Mouse (Mus musculus) intestine, postnatal 0 days (tissue): ENCODE results near the gene Gprc5d. TPM values are rescaled to one million over a fixed set of nuclear protein-coding genes. Genes with fewer than 3 reads are reported as not detected.

Experiments
- ATAC-seq: fragments of 200-750 bp; cut with Nextera tagmentation; 2 replicates; pipeline ENCODE4 v1.8.0; 2017; ENCODE audit warnings: mild to moderate bottlenecking, moderate TSS enrichment, moderate library complexity
- H3K27ac ChIP-seq: fragments of 300-500 bp; sonication (generic); 2 replicates; pipeline ENCODE4 v1.5.1; 2014; ENCODE audit warnings: mild to moderate bottlenecking, low read depth, low read length, moderate library complexity
- H3K27me3 ChIP-seq: fragments of 300-500 bp; sonication (generic); replicated peaks from 2 replicates; pipeline ENCODE4 v1.6.1; 2014; ENCODE audit warnings: low read length, mixed read lengths; ENCODE audit not compliant: control insufficient read depth, insufficient read depth
- H3K36me3 ChIP-seq: fragments of 300-500 bp; sonication (generic); 2 replicates; pipeline ENCODE4 v1.6.1; 2014; ENCODE audit warnings: mild to moderate bottlenecking, moderate library complexity; ENCODE audit not compliant: control insufficient read depth, insufficient read depth
- H3K4me1 ChIP-seq: fragments of 300-500 bp; sonication (generic); replicated peaks from 2 replicates; pipeline ENCODE4 v1.6.1; 2014; ENCODE audit warnings: antibody characterized with exemption, low read length, mixed read lengths; ENCODE audit not compliant: control insufficient read depth, insufficient read depth
- H3K4me2 ChIP-seq: fragments of 300-500 bp; sonication (generic); replicated peaks from 2 replicates; pipeline ENCODE4 v1.6.1; 2014; ENCODE audit warnings: low read depth, mild to moderate bottlenecking, moderate library complexity
- H3K4me3 ChIP-seq: fragments of 300-500 bp; sonication (generic); 2 replicates; pipeline ENCODE4 v1.5.1; 2014; ENCODE audit warnings: low read depth, low read length
- H3K9ac ChIP-seq: fragments of 300-500 bp; sonication (generic); 2 replicates; pipeline ENCODE4 v1.6.1; 2014; ENCODE audit warnings: mild to moderate bottlenecking, low read depth, low read length
- H3K9me3 ChIP-seq: fragments of 300-500 bp; sonication (generic); 2 replicates; pipeline ENCODE4 v1.6.1; 2016; ENCODE audit warnings: mixed run types; ENCODE audit not compliant: control insufficient read depth
- CTCF ChIP-seq: sonication (generic); IDR thresholded peaks from 2 replicates; pipeline ENCODE4 v1.5.1; 2016; ENCODE audit warnings: low read depth, mild to moderate bottlenecking, control low read depth, antibody characterized with exemption, moderate library complexity
- WGBS: fragments of 180-500 bp; shearing (Covaris S2); extraction: QIAGEN DNeasy Blood & Tissue Kit; methylation state at CpG from one replicate; pipeline ENCODE4 v1.1.7; 2014; 5-methylcytosine and 5-hydroxymethylcytosine counted together
- polyA plus RNA-seq: library from polyadenylated mRNA; unstranded; fragments of >200 nt; fragmentation: Nextera tagmentation; extraction: Ambion mirVana; gene quantifications from 2 replicates; pipeline ENCODE4 v1.2.1, GENCODE M21; 2015

Gene Gprc5d
- polyA plus RNA-seq, 1 experiment from 2014 or later = not detected

DNA sequence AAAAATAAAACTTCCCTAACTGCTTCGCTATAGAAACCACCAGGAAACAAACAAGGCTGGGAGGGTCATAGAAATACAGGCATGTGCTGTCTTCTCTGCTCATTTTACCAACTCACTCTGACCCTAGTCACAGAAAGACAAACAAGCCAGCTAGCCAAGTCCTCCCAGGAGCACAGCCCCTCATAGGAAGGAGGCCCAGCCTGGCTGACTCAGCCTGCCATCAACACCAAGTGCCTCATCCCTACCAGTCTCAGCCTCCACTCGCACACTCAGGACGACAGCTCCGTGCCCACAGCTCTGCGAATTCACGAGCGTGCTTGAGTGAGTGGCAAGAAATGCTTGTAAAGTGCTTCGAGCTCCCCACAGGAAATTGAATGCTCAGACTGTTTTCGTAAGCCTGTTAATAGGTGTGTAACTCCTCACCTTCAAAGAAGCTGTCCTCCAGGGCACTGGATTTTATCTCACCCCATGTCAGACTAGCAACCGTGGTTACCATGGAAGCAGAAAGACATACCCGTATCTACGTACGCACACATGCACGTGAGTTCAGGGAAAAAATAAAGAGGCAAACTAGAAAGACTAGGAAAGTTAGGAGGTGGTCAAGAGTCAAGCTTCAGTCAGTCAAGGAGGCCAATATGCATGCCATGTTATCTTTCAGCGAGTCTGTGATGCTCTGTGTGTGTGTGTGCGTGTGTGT lies 23.5 kb upstream of the Gprc5d start:
- Histone ChIP-seq H3K9ac (no peak overlapping the region), H3K4me3 (no peak overlapping the region), H3K27me3 (no peaks in the 10 kb centered on the region), H3K4me1 (no peaks in the 10 kb centered on the region), H3K9me3 (no peaks in the 10 kb centered on the region), H3K36me3 (peaks cover 7% of the 10 kb centered on the region), H3K27ac (no peak overlapping the region), H3K4me2 (no peak overlapping the region)
- 59% methylated on average over 16 of the region's 16 CpGs for WGBS
- ATAC-seq = no peak
- TF ChIP-seq CTCF = no peak

DNA sequence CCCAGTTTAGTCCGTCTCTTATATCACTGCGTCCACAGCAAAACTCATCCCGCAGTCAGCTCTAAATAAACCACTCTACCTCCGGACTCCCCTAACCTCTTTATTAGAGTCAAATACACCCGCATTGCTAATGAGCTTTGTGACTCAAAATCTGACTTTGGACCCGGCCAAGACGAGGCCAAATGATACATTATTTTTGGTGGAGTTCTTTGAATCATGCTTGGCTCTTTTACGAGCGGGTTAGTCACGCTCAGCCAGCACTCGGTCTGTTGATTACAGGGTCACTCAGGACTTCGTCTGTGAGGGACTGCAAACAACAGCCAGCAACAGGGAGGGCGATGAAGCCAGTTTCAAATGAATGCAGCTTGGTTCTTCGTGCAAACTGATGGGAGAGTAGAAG lies 20.7 kb upstream of the Gprc5d start:
- H3K9me3 ChIP-seq = no peaks in the 10 kb centered on the region
- H3K9ac ChIP-seq = no peak overlapping the region
- 73% methylated on average over 14 of the region's 14 CpGs for WGBS
- peaks cover 5% of the 10 kb centered on the region; the same call in 1 of the 2 replicates for H3K36me3 ChIP-seq
- H3K27me3 ChIP-seq = no peaks in the 10 kb centered on the region
- no peak overlapping the region for H3K4me3 ChIP-seq
- H3K27ac ChIP-seq = no peak overlapping the region
- TF ChIP-seq CTCF = no peak
- H3K4me1 ChIP-seq = no peaks in the 10 kb centered on the region
- ATAC-seq = no peak
- H3K4me2 ChIP-seq = no peak overlapping the region

- no peak overlapping the region for H3K27ac ChIP-seq
- peaks cover 5% of the 10 kb centered on the region; the same call in 1 of the 2 replicates for H3K36me3 ChIP-seq
- no peak for TF ChIP-seq CTCF
- H3K9ac ChIP-seq = no peak overlapping the region
- H3K9me3 ChIP-seq = no peaks in the 10 kb centered on the region
- WGBS = 72% methylated on average over 7 of the region's 7 CpGs
- ATAC-seq = no peak
- no peak overlapping the region for H3K4me3 ChIP-seq
- H3K4me2 ChIP-seq = no peak overlapping the region
- H3K4me1 ChIP-seq = no peaks in the 10 kb centered on the region
- no peaks in the 10 kb centered on the region for H3K27me3 ChIP-seq
These were observed 20.1 kb upstream of the Gprc5d start for GRCm38 (mm10) chr6:135138207-135138606.

DNA sequence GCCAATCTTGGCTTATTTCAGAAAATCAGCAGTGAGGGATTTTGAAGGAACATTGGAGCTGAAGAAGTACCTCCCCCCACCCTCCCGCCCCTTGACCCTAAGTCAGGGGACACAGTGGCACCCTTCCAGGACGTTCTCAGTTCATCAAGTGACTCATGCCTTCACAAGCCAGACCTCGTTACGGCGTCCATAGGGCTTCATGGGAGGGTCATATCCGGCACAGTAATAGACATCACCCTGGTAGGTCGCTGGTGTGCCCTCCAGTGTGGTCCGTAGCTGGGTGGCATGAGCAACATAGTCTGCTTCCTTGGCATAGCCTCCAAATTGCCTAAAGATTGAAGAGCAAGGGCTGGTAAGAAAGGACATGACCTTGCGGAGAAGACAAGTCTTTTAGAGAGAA lies 19.7 kb upstream of the Gprc5d start:
- Histone ChIP-seq H3K4me2 (no peak overlapping the region), H3K4me3 (no peak overlapping the region), H3K27me3 (no peaks in the 10 kb centered on the region), H3K27ac (no peak overlapping the region), H3K36me3 (peaks cover 5% of the 10 kb centered on the region; the same call in 1 of the 2 replicates), H3K4me1 (no peaks in the 10 kb centered on the region), H3K9ac (no peak overlapping the region), H3K9me3 (no peaks in the 10 kb centered on the region)
- WGBS = 73% methylated on average over 9 of the region's 9 CpGs
- TF ChIP-seq CTCF = no peak
- no peak for ATAC-seq

DNA sequence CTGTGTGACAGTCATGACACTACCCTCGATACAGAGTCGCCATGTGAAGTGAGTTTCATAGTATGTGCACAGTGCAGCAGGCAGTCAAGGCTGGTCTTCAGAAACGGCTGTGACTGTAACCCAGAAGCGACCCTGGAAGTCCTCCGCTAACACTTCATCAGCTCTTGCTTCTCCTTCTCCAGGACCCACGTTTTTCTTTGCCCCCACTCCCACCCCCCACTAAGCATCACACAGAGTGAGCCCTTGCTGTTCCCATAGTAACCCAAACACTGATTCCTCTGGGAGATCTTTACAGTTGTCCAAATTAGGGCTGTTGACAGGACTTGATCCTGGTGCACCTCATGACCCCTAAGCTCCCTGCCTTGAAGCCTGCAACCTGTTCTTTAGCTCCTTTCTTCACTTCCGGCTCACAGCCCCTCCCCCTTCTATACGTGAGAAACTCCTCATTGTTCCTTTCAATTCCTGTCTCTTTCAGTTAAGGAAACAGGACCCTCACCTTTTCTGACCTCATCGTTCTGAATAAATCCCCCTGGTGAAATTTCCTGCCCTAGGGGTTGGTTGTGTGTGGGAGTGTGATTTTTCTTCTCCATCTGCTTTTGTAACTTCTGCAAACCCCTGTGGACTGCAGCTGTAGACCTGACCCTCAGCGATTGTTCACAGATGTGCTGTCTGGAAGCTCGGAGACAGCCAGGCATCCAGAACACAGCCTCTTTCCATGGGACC lies 18.5 kb upstream of the Gprc5d start:
- no peak overlapping the region for H3K4me3 ChIP-seq
- no peak overlapping the region for H3K27ac ChIP-seq
- H3K36me3 ChIP-seq = peaks cover 5% of the 10 kb centered on the region; the same call in 1 of the 2 replicates
- H3K4me2 ChIP-seq = no peak overlapping the region
- H3K4me1 ChIP-seq = no peaks in the 10 kb centered on the region
- no peaks in the 10 kb centered on the region for H3K27me3 ChIP-seq
- no peak for TF ChIP-seq CTCF
- no peak overlapping the region for H3K9ac ChIP-seq
- WGBS = 50% methylated on average over 11 of the region's 11 CpGs
- no peak for ATAC-seq
- H3K9me3 ChIP-seq = no peaks in the 10 kb centered on the region

DNA sequence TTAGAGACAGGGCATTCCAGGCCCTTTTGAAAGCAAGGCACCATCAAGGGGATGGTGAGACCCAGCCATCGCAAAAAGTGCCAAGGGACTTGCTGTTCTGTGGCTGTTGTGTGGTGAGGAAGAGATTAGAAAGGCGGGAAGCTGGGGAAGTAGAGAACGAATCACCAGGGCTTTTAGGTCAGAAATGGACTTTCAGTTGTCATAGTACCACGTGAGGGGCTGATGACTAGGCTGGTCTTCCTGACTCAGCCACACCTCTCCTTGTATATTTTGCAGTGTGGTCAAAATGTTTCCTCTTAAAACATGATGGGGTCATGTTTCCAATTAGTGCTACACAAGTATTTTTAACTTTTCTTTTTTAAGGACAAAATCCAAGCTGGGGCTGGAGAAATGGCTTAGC lies 17.7 kb upstream of the Gprc5d start:
- no peak for TF ChIP-seq CTCF
- Histone ChIP-seq H3K9me3 (no peaks in the 10 kb centered on the region), H3K27me3 (no peaks in the 10 kb centered on the region), H3K9ac (no peak overlapping the region), H3K4me1 (no peaks in the 10 kb centered on the region), H3K36me3 (peaks cover 5% of the 10 kb centered on the region; the same call in 1 of the 2 replicates), H3K4me2 (no peak overlapping the region), H3K27ac (no peak overlapping the region), H3K4me3 (no peak overlapping the region)
- no peak for ATAC-seq
- 70% methylated on average over 4 of the region's 4 CpGs for WGBS
